Mouse (Mus musculus) C2C12 (cell line): ENCODE measurements around the gene Slc4a1. TPM values are rescaled to one million over a fixed set of nuclear protein-coding genes. Genes with fewer than 3 reads are reported as not detected.

Experiments used
- H3K27me3 ChIP-seq: one replicate; pipeline ENCODE4 v1.6.1; 2011; ENCODE audit not compliant: control insufficient read depth, insufficient read depth, insufficient read length
- H3K36me3 ChIP-seq: one replicate; pipeline ENCODE4 v1.6.1; 2011; ENCODE audit not compliant: control insufficient read depth, insufficient read depth
- H3K4me3 ChIP-seq: one replicate; pipeline ENCODE4 v1.5.1; 2011; ENCODE audit warnings: mild to moderate bottlenecking, control low read depth; ENCODE audit not compliant: poor library complexity, insufficient read depth, severe bottlenecking
- H3K79me2 ChIP-seq: one replicate; pipeline ENCODE4 v1.6.1; 2011; ENCODE audit not compliant: control insufficient read depth, insufficient read depth
- H3K79me3 ChIP-seq: one replicate; pipeline ENCODE4 v1.6.1; 2011; ENCODE audit warnings: low read depth, control low read depth
- H3ac ChIP-seq: one replicate; pipeline ENCODE3; 2011; ENCODE audit warnings: low read depth; ENCODE audit not compliant: control insufficient read depth, insufficient read length
- CEBPB ChIP-seq: IDR thresholded peaks from one replicate; pipeline ENCODE4 v1.6.1; 2011; ENCODE audit warnings: low read depth, mild to moderate bottlenecking, control low read depth, moderate library complexity
- CTCF ChIP-seq: IDR thresholded peaks from one replicate; pipeline ENCODE4 v1.5.1; 2011; ENCODE audit not compliant: control insufficient read depth, insufficient read depth, insufficient read length
- FOSL1 ChIP-seq: IDR thresholded peaks from one replicate; pipeline ENCODE4 v1.8.0; 2011; ENCODE audit warnings: mild to moderate bottlenecking, low read length; ENCODE audit not compliant: poor library complexity, insufficient read depth, severe bottlenecking
- MAX ChIP-seq: IDR thresholded peaks from one replicate; pipeline ENCODE4 v1.6.1; 2011; ENCODE audit warnings: mild to moderate bottlenecking, control low read depth
- MYOD1 ChIP-seq: IDR thresholded peaks from one replicate; pipeline ENCODE4 v1.6.1; 2011; ENCODE audit warnings: low read depth; ENCODE audit not compliant: control insufficient read depth, insufficient read length
- MYOG ChIP-seq: IDR thresholded peaks from one replicate; pipeline ENCODE4 v1.6.1; 2011; ENCODE audit not compliant: control insufficient read depth, insufficient read length; ENCODE audit errors: extremely low read depth
- USF1 ChIP-seq: IDR thresholded peaks from one replicate; pipeline ENCODE4 v1.6.1; 2011; ENCODE audit warnings: low read depth, mild to moderate bottlenecking, control low read depth, moderate library complexity
- polyA plus RNA-seq: library from polyadenylated mRNA; unstranded; fragments of >200 nt; fragmentation: generic; extraction: Trizol; gene quantifications from one replicate; pipeline ENCODE4 v1.2.1, GENCODE M21; 2012; ENCODE audit warnings: missing spikeins

Gene Slc4a1
- polyA plus RNA-seq, 1 experiment, result not detected

DNA sequence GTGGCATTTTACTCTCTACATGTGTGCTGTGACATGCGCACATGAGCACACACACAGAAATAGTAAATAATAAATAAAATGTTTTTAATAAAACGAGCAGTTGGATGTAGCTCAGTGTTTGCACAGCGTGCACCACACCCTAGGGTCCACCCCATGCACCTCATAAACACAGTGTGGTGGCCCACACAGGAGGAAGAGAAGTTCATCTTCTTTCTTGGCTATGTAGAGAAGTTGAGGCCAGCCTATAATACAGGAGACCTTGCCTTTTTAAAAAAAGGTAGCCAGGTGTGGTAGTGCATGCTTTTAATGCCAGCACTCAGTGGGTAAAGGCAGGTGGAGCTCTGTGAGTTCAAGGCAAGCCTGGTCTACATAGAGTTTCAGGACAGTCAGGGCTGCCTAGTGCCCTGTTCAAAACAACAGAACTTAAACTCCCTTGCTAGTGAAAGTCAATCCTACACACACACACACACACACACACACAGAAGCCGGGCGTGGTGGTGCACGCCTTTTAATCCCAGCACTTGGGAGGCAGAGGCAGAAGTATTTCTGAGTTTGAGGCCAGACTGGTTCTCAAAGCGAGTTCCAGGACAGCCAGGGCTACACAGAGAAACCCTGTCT is 8.2 kb upstream of the Slc4a1 start:
- no peaks in the 10 kb centered on the region for H3K79me2 ChIP-seq
- H3K27me3 ChIP-seq, result peaks cover 45% of the 10 kb centered on the region
- no peak overlapping the region for H3ac ChIP-seq
- H3K79me3 ChIP-seq, result no peaks in the 10 kb centered on the region
- H3K4me3 ChIP-seq, result no peak overlapping the region
- H3K36me3 ChIP-seq, result no peaks in the 10 kb centered on the region
- no peak for TF ChIP-seq MYOG
- TF ChIP-seq USF1, result no peak

DNA sequence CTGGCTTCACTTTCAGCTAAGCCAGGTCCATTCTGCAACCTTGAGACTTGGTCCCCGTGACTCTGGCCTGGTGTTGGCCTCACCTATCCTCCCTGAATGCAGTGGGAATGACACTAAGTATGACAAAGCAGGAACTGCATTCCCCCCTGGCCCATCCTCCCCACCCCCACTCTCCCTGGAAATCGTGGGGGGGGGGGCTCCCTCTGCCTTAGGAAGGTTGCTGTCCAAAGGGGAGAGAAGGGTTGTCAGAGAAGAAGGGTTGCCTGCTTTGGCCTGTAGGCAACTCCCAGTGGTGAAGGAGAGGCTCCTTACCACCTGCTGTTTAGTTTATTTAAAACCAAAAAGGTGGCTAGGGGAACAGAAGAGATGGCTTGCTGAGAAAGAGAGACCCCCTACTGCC is 7.6 kb upstream of the Slc4a1 start:
- no peaks in the 10 kb centered on the region for H3K36me3 ChIP-seq
- no peaks in the 10 kb centered on the region for H3K79me2 ChIP-seq
- no peak overlapping the region for H3K4me3 ChIP-seq
- TF ChIP-seq FOSL1, result no peak
- peaks cover 51% of the 10 kb centered on the region for H3K27me3 ChIP-seq
- no peaks in the 10 kb centered on the region for H3K79me3 ChIP-seq
- H3ac ChIP-seq, result no peak overlapping the region

DNA sequence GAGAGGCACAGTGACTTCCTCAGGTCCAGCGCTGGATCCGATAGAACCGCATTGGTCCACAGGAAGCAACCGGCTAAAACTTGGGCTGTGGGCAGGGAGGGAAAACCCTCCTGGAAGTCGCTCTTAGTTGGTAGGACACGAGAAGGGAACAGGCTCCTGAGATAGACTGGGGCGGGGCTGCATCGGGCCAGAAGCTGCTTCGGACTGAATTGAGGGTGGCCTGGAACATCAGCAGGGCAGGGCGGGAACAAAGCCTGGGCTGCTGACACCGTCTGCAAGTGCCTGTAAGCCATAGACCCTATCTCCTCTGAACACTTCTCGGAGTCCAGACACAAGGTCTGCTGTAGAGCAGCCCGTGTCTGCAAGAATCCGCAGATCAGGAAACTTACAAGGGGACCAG is 6.9 kb upstream of the Slc4a1 start:
- Histone ChIP-seq H3K36me3 (no peaks in the 10 kb centered on the region), H3K4me3 (no peak overlapping the region)
- TF ChIP-seq FOSL1, result no peak
- no peak for TF ChIP-seq MAX
- TF ChIP-seq CEBPB, result no peak
- TF ChIP-seq USF1, result no peak
- TF ChIP-seq CTCF, result no peak
- no peak for TF ChIP-seq MYOD1
- TF ChIP-seq MYOG, result no peak

DNA sequence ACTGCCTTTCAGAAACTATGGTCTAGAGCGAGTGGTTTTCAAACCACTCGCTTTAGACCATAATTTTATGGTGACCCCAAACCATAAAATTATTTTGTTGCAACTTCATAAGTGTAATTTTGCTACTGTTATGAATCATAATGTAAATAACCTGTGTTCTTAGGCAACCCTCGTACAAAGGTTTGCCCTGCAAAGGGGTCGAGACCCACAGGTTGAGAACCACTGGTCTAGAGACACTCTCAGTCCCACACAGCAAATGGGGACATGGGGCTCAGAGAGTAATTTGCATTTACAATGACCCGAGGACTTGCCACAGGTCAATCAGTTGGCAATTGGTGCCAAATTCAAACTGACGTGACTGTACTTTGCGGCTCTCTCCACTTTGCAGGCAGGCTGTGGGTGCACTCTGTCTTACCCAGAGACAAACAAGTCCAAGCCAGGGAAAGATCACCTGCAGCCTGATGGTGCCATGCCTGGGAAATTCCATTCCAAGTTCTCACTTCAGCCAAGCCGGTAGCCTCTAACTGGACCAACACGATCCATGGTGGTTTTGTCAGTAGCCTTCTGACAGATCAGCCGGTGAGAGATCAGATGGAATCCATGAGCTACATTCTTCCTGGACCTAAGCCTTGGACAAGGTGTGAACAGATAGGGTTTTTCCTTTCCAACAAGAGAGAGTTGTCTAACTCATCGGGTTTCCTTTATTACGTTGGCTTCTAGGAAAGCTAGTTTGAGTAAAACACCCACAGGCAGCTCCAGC is 6.1 kb upstream of the Slc4a1 start:
- Histone ChIP-seq H3K36me3 (no peaks in the 10 kb centered on the region), H3K4me3 (no peak overlapping the region), H3K27me3 (peaks cover 63% of the 10 kb centered on the region), H3K79me2 (no peaks in the 10 kb centered on the region), H3ac (no peak overlapping the region), H3K79me3 (no peaks in the 10 kb centered on the region)
- TF ChIP-seq CEBPB (no peak), FOSL1 (no peak), MAX (no peak), MYOG (no peak), CTCF (no peak), USF1 (no peak), MYOD1 (no peak)

More for the DNA sequence above, 6.9 kb upstream of the Slc4a1 start:
- Histone ChIP-seq H3K79me2 (no peaks in the 10 kb centered on the region), H3K27me3 (peaks cover 58% of the 10 kb centered on the region), H3ac (no peak overlapping the region), H3K79me3 (no peaks in the 10 kb centered on the region)

DNA sequence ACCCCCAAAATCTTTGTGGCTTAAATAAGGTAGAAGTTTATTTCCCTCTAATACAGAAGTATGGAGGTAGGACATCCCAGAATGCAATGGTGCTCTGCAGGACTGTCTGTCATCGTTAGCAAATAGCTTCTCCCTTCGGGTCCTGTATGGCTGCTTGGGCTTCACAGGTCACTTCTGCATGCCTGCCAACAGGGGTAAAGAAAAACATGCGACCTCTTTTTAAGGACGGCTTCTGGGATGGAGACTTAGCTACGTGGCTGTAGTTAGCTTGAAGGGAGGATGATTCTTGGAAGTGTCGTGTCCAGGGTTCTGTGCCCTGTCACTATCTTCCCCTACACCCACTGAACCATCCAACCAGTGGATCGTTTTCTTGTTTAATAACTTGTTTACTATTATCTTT is 4.3 kb upstream of the Slc4a1 start:
- Histone ChIP-seq H3K79me2 (no peaks in the 10 kb centered on the region), H3ac (no peak overlapping the region), H3K36me3 (no peaks in the 10 kb centered on the region), H3K27me3 (peaks cover 66% of the 10 kb centered on the region), H3K79me3 (no peaks in the 10 kb centered on the region), H3K4me3 (no peak overlapping the region)
- no peak for TF ChIP-seq USF1
- TF ChIP-seq MAX, result no peak
- no peak for TF ChIP-seq CEBPB
- no peak for TF ChIP-seq CTCF
- no peak for TF ChIP-seq MYOD1
- TF ChIP-seq MYOG, result no peak
- TF ChIP-seq FOSL1, result no peak

DNA sequence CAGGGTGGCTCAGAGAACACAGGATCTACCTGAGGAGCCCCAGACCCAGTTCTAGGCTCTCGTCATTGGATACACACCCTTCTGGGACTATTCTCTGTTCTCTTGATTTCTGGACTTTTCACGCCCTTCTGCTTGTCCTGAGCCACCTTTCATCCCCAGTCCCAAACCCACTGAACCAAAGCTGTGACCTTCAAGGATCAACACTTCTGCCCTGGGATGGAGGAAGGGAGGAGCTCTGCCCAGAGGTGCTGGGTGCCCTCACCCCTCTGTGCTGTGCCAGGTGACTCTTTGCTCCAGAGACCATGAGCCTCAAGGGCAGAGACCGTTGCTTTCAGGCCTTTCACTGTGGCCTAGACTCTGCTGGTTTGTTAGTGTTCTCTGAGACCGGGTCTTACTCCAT is 3.3 kb upstream of the Slc4a1 start:
- Histone ChIP-seq H3K36me3 (no peaks in the 10 kb centered on the region), H3ac (no peak overlapping the region), H3K79me2 (no peaks in the 10 kb centered on the region), H3K79me3 (no peaks in the 10 kb centered on the region), H3K4me3 (no peak overlapping the region), H3K27me3 (peaks cover 76% of the 10 kb centered on the region)
- TF ChIP-seq MAX (no peak), FOSL1 (no peak), CEBPB (no peak), MYOG (no peak), CTCF (no peak), USF1 (no peak), MYOD1 (no peak)
